Mouse (Mus musculus) midbrain, embryonic 15.5 days (tissue): ENCODE data around the gene Tarsl2. TPM values are rescaled to one million over a fixed set of nuclear protein-coding genes. Genes with fewer than 3 reads are reported as not detected.

Experiments used
- ATAC-seq: fragments of 200-750 bp; cut with Nextera tagmentation; replicated peaks from 2 replicates; pipeline ENCODE4 v1.8.0; 2017; ENCODE audit warnings: moderate TSS enrichment
- H3K27ac ChIP-seq: fragments of 300-500 bp; sonication (generic); 2 replicates; pipeline ENCODE4 v1.5.1; 2015; ENCODE audit warnings: mild to moderate bottlenecking, inconsistent platforms
- H3K27me3 ChIP-seq: fragments of 300-500 bp; sonication (generic); replicated peaks from 2 replicates; pipeline ENCODE4 v1.6.1; 2015; ENCODE audit warnings: inconsistent platforms
- H3K36me3 ChIP-seq: fragments of 300-500 bp; sonication (generic); replicated peaks from 2 replicates; pipeline ENCODE4 v1.6.1; 2015; ENCODE audit warnings: inconsistent platforms
- H3K4me1 ChIP-seq: fragments of 300-500 bp; sonication (generic); 2 replicates; pipeline ENCODE4 v1.6.1; 2015; ENCODE audit warnings: inconsistent platforms
- H3K4me2 ChIP-seq: fragments of 300-500 bp; sonication (generic); 2 replicates; pipeline ENCODE4 v1.6.1; 2015; ENCODE audit warnings: inconsistent platforms, mild to moderate bottlenecking, moderate library complexity
- H3K4me3 ChIP-seq: fragments of 300-500 bp; sonication (generic); 2 replicates; pipeline ENCODE4 v1.5.1; 2015; ENCODE audit warnings: mild to moderate bottlenecking, inconsistent platforms
- H3K9ac ChIP-seq: fragments of 300-500 bp; sonication (generic); 2 replicates; pipeline ENCODE4 v1.6.1; 2015; ENCODE audit warnings: mild to moderate bottlenecking, inconsistent platforms
- H3K9me3 ChIP-seq: fragments of 300-500 bp; sonication (generic); 2 replicates; pipeline ENCODE4 v1.6.1; 2016; ENCODE audit warnings: inconsistent platforms
- WGBS: fragments of 180-500 bp; shearing (Covaris S2); methylation state at CpG from one replicate; pipeline ENCODE4 v1.1.7; 2015; ENCODE audit warnings: mixed read lengths; 5-methylcytosine and 5-hydroxymethylcytosine counted together
- polyA plus RNA-seq: library from polyadenylated mRNA; unstranded; fragments of >200 nt; fragmentation: Nextera tagmentation; extraction: Ambion mirVana; gene quantifications from 2 replicates; pipeline ENCODE4 v1.2.1, GENCODE M21; 2015

Tarsl2 gene
- polyA plus RNA-seq, 1 experiment from 2014 or later, result 16.5 TPM

- Histone ChIP-seq H3K4me1 (peaks cover 4% of the 10 kb centered on the region; the same call in 1 of the 2 replicates), H3K9ac (no peak overlapping the region), H3K27me3 (no peaks in the 10 kb centered on the region), H3K27ac (no peak overlapping the region), H3K4me2 (no peak overlapping the region), H3K4me3 (no peak overlapping the region), H3K36me3 (peaks cover 38% of the 10 kb centered on the region), H3K9me3 (no peaks in the 10 kb centered on the region)
- no peak for ATAC-seq
- WGBS, result 95% methylated on average over 7 of the region's 7 CpGs
These were observed 57.4 kb downstream of the Tarsl2 start for GRCm38 (mm10) chr7:65702076-65702475.

- 11% methylated on average over 10 of the region's 10 CpGs for WGBS
- peak; percentile 51 for ATAC-seq
- Histone ChIP-seq H3K36me3 (peaks cover 18% of the 10 kb centered on the region; the same call in 1 of the 2 replicates), H3K4me3 (no peak overlapping the region), H3K27me3 (no peaks in the 10 kb centered on the region), H3K4me2 (peak overlapping the region; percentile 19; the same call in 1 of the 2 replicates), H3K27ac (no peak overlapping the region), H3K9me3 (no peaks in the 10 kb centered on the region), H3K4me1 (peaks cover 4% of the 10 kb centered on the region; the same call in 1 of the 2 replicates), H3K9ac (no peak overlapping the region)
These were observed 60.1 kb downstream of the Tarsl2 start for GRCm38 (mm10) chr7:65704818-65705242.

GRCm38 (mm10) chr7:65708506-65708905, 63.8 kb downstream of the Tarsl2 start:
- Histone ChIP-seq H3K4me2 (no peak overlapping the region), H3K4me1 (peaks cover 4% of the 10 kb centered on the region; the same call in 1 of the 2 replicates), H3K27me3 (no peaks in the 10 kb centered on the region), H3K4me3 (no peak overlapping the region), H3K27ac (no peak overlapping the region), H3K9ac (no peak overlapping the region), H3K9me3 (no peaks in the 10 kb centered on the region), H3K36me3 (no peaks in the 10 kb centered on the region)
- 100% methylated on average over 1 of the region's 1 CpGs for WGBS
- no peak for ATAC-seq

GRCm38 (mm10) chr7:65710301-65710700, 65.6 kb downstream of the Tarsl2 start:
- H3K27me3 ChIP-seq, result no peaks in the 10 kb centered on the region
- no peak overlapping the region for H3K4me3 ChIP-seq
- H3K4me1 ChIP-seq, result no peaks in the 10 kb centered on the region
- H3K9ac ChIP-seq, result no peak overlapping the region
- no peaks in the 10 kb centered on the region for H3K36me3 ChIP-seq
- H3K27ac ChIP-seq, result no peak overlapping the region
- WGBS, result 84% methylated on average over 3 of the region's 3 CpGs
- H3K9me3 ChIP-seq, result no peaks in the 10 kb centered on the region
- no peak overlapping the region for H3K4me2 ChIP-seq
- ATAC-seq, result no peak

- Histone ChIP-seq H3K9me3 (no peaks in the 10 kb centered on the region), H3K27ac (no peak overlapping the region), H3K36me3 (no peaks in the 10 kb centered on the region), H3K4me1 (no peaks in the 10 kb centered on the region), H3K9ac (no peak overlapping the region), H3K27me3 (no peaks in the 10 kb centered on the region), H3K4me2 (no peak overlapping the region), H3K4me3 (no peak overlapping the region)
- no peak for ATAC-seq
- WGBS, result 57% methylated on average over 5 of the region's 5 CpGs
These were observed 69.1 kb downstream of the Tarsl2 start for GRCm38 (mm10) chr7:65713782-65714181.

GRCm38 (mm10) chr7:65714304-65714703, 69.6 kb downstream of the Tarsl2 start:
- no peaks in the 10 kb centered on the region for H3K27me3 ChIP-seq
- no peaks in the 10 kb centered on the region for H3K4me1 ChIP-seq
- no peak overlapping the region for H3K9ac ChIP-seq
- no peak overlapping the region for H3K4me2 ChIP-seq
- no peak overlapping the region for H3K4me3 ChIP-seq
- H3K9me3 ChIP-seq, result no peaks in the 10 kb centered on the region
- WGBS, result 91% methylated on average over 4 of the region's 4 CpGs
- H3K27ac ChIP-seq, result no peak overlapping the region
- H3K36me3 ChIP-seq, result no peaks in the 10 kb centered on the region
- no peak for ATAC-seq

- no peak overlapping the region for H3K4me3 ChIP-seq
- no peaks in the 10 kb centered on the region for H3K36me3 ChIP-seq
- H3K9ac ChIP-seq, result no peak overlapping the region
- no peaks in the 10 kb centered on the region for H3K9me3 ChIP-seq
- H3K27me3 ChIP-seq, result no peaks in the 10 kb centered on the region
- H3K27ac ChIP-seq, result no peak overlapping the region
- WGBS, result 84% methylated on average over 2 of the region's 2 CpGs
- H3K4me1 ChIP-seq, result no peaks in the 10 kb centered on the region
- no peak for ATAC-seq
- no peak overlapping the region for H3K4me2 ChIP-seq
These were observed 89.3 kb downstream of the Tarsl2 start for GRCm38 (mm10) chr7:65734024-65734423.

- no peak overlapping the region for H3K27ac ChIP-seq
- H3K9me3 ChIP-seq, result no peaks in the 10 kb centered on the region
- H3K4me1 ChIP-seq, result no peaks in the 10 kb centered on the region
- ATAC-seq, result no peak
- WGBS, result 93% methylated on average over 3 of the region's 3 CpGs
- no peak overlapping the region for H3K9ac ChIP-seq
- no peaks in the 10 kb centered on the region for H3K36me3 ChIP-seq
- H3K4me3 ChIP-seq, result no peak overlapping the region
- H3K4me2 ChIP-seq, result no peak overlapping the region
- no peaks in the 10 kb centered on the region for H3K27me3 ChIP-seq
These were observed 90.6 kb downstream of the Tarsl2 start for GRCm38 (mm10) chr7:65735261-65735660.

- Histone ChIP-seq H3K4me3 (no peak overlapping the region), H3K4me2 (no peak overlapping the region), H3K9me3 (no peaks in the 10 kb centered on the region), H3K36me3 (no peaks in the 10 kb centered on the region), H3K27ac (no peak overlapping the region), H3K4me1 (no peaks in the 10 kb centered on the region), H3K27me3 (no peaks in the 10 kb centered on the region), H3K9ac (no peak overlapping the region)
- no peak for ATAC-seq
- WGBS, result 86% methylated on average over 12 of the region's 12 CpGs
These were observed 92.8 kb downstream of the Tarsl2 start for GRCm38 (mm10) chr7:65737286-65738040.

Other genes starting within 250 kb of the Tarsl2 start
- gene Tjp1, start 117.1 kb upstream of the Tarsl2 start, polyA plus RNA-seq, result 31.3 and 33.9 TPM in 2 replicates
- gene Tm2d3, start 46.3 kb downstream of the Tarsl2 start, polyA plus RNA-seq, result 80.8 and 81.4 TPM in 2 replicates
- 1.1 TPM in 2 replicates for gene Pcsk6, start 216.8 kb downstream of the Tarsl2 start, polyA plus RNA-seq